Mouse (Mus musculus) forebrain, embryonic 10.5 days (tissue): Measurements from ENCODE around the gene Olfr429. TPM values are rescaled to one million over a fixed set of nuclear protein-coding genes. Genes with fewer than 3 reads are reported as not detected.

Experiments used
- DNase-seq: peaks from one replicate; pipeline ENCODE4 v3.0.0-alpha.2; 2017; ENCODE audit warnings: low spot score; ENCODE audit errors: extremely low spot score
- H3K27ac ChIP-seq: fragments of 300-500 bp; sonication (generic); 2 replicates; pipeline ENCODE4 v1.5.1; 2016; ENCODE audit warnings: mild to moderate bottlenecking
- H3K27me3 ChIP-seq: fragments of 300-500 bp; sonication (generic); 2 replicates; pipeline ENCODE4 v1.6.1; 2016; ENCODE audit warnings: mild to moderate bottlenecking; ENCODE audit not compliant: poor library complexity, severe bottlenecking
- H3K36me3 ChIP-seq: fragments of 300-500 bp; sonication (generic); replicated peaks from 2 replicates; pipeline ENCODE4 v1.6.1; 2016; ENCODE audit warnings: mild to moderate bottlenecking, moderate library complexity
- H3K4me1 ChIP-seq: fragments of 300-500 bp; sonication (generic); 2 replicates; pipeline ENCODE4 v1.6.1; 2016
- H3K4me3 ChIP-seq: fragments of 300-500 bp; sonication (generic); 2 replicates; pipeline ENCODE4 v1.5.1; 2016; ENCODE audit warnings: mild to moderate bottlenecking, moderate library complexity
- H3K9me3 ChIP-seq: fragments of 300-500 bp; sonication (generic); 2 replicates; pipeline ENCODE4 v1.6.1; 2016; ENCODE audit warnings: mild to moderate bottlenecking, moderate library complexity
- WGBS: fragments of 180-500 bp; shearing (Covaris S2); methylation state at CpG from one replicate; pipeline ENCODE4 v1.1.7; 2016; 5-methylcytosine and 5-hydroxymethylcytosine counted together
- polyA plus RNA-seq: library from polyadenylated mRNA; unstranded; fragments of >200 nt; fragmentation: Nextera tagmentation; extraction: Ambion mirVana; gene quantifications from 2 replicates; pipeline ENCODE4 v1.2.1, GENCODE M21; 2016

Gene Olfr429
- polyA plus RNA-seq, 1 experiment from 2014 or later = not detected

DNA sequence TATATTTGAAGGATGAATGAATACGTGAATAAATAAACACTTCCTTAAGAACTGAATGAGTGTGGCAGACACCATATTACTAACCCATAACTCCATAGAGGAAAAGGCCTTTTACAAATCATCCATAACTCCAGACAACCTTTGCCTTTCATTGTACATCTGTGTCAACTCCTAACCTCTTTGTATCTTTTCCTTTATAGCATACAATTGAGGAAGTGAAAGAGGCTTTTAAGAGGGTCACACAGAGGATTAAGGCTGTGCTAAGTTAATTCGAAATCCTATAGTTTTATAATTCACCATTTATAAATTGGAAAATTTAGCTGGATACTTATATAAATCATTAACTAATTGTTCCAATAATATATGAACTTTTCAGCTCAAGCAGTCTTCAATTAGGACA is 28.9 kb upstream of the Olfr429 start:
- Histone ChIP-seq H3K9me3 (no peaks in the 10 kb centered on the region), H3K27ac (no peak overlapping the region), H3K4me1 (no peaks in the 10 kb centered on the region), H3K36me3 (no peaks in the 10 kb centered on the region), H3K27me3 (no peaks in the 10 kb centered on the region), H3K4me3 (no peak overlapping the region)
- DNase-seq = no peak
- WGBS = 82% methylated on average over 2 of the region's 2 CpGs

DNA sequence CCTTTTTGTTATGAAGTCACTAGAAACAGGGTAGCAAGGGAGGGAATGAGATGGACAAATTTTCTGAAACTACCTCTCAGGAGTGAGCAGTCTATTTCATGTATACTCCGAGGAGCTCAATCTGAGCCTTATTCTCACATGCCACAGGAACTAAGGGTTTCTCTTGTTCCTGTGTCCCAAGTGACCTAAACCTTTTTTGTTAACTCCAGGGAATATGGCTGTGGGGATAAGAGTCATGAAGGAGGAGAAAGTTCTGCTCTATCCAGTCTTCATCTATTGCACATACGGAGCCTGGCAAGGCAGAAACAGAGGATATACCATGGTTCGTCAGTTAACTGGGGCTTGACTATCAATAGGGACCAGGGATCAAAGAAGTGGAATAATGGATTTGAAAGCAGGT is 17.8 kb upstream of the Olfr429 start, which contains the start of gene Olfr430:
Olfr430 (plus strand) TSS at position 301 of the 400 bp plus-strand sequence.
- no peak for DNase-seq
- H3K27me3 ChIP-seq = no peaks in the 10 kb centered on the region
- no peak within 1 kb of the TSS for H3K27ac ChIP-seq
- H3K36me3 ChIP-seq = no peaks in the 10 kb centered on the region
- H3K4me3 ChIP-seq = no peak within 1 kb of the TSS
- H3K4me1 ChIP-seq = no peaks in the 10 kb centered on the region
- whole genome bisulfite sequencing = 86% methylated on average over 3 of the region's 3 CpGs
- H3K9me3 ChIP-seq = no peaks in the 10 kb centered on the region

DNA sequence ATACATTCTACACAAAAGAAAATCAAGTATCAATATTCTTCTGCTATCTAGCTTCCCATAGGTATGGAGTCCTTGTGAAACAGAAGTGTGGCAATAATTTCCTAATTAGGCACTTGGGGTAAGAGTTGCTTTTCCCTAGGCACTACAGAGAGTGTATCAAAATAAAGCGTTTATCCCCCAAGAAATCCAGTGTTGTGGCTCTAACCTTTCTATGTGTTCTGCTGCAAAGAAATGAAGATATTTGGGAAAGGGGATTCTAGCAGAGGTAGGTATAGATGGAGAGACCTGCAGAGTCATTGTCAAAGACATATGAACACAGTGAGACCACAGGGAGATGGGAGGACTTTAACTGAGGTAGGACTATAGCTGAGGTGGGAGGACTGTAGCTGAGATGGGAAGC is 12.5 kb downstream of the Olfr429 start, which contains the start of gene Olfr427:
Olfr427 (plus strand) TSS at position 301 of the 400 bp plus-strand sequence.
- no peak for DNase-seq
- H3K27me3 ChIP-seq = no peaks in the 10 kb centered on the region
- H3K27ac ChIP-seq = no peak within 1 kb of the TSS
- H3K4me1 ChIP-seq = no peaks in the 10 kb centered on the region
- no peak within 1 kb of the TSS for H3K4me3 ChIP-seq
- no peaks in the 10 kb centered on the region for H3K9me3 ChIP-seq
- 91% methylated on average over 1 of the region's 1 CpGs for WGBS
- no peaks in the 10 kb centered on the region for H3K36me3 ChIP-seq

DNA sequence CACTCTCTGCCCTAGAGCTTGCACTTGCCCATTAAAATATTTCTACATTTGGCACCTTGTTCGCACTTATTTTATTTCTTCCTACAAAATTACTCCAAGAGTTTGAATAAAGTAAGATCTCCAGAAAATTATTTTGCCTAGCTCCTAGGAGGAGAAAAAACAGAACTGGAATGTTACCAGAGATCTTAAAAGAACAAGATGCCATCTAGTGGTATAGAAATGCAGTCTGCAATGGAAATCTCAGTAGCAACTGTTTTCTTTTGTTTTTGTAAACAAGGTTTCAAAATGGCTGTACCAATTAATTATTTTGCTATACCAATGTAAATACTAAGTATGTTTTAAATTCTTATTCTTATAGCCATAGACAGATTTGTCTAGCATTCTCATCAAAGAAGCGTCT is 19.6 kb downstream of the Olfr429 start:
- H3K27ac ChIP-seq = no peak overlapping the region
- no peaks in the 10 kb centered on the region for H3K36me3 ChIP-seq
- no peak overlapping the region for H3K4me3 ChIP-seq
- H3K27me3 ChIP-seq = no peaks in the 10 kb centered on the region
- 55% methylated on average over 2 of the region's 2 CpGs for WGBS
- no peaks in the 10 kb centered on the region for H3K4me1 ChIP-seq
- no peak for DNase-seq
- H3K9me3 ChIP-seq = no peaks in the 10 kb centered on the region

DNA sequence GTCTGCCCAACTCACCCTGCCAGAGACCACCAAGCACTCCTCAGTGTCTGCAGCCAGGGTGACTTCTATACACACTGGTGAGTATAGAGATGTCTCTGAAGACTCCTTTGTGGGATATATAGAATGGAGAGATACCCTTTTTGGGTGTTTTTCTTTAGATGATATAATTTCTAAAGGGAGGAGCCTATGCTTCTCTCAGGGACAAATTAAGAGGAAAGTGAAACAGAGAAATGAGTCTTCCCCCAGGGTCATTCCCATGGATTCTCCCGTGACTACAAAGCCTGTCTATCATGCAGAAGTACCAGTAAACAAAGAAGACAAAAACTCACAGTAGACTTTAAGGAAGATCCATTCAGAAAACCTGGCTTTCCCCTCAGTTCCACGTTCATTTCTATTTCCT is 36.9 kb downstream of the Olfr429 start, which contains the start of gene Olfr231:
Olfr231 (minus strand) TSS at position 101 of the 400 bp plus-strand sequence.
- no peaks in the 10 kb centered on the region for H3K27me3 ChIP-seq
- WGBS = 62% methylated on average over 2 of the region's 2 CpGs
- no peak for DNase-seq
- no peaks in the 10 kb centered on the region for H3K9me3 ChIP-seq
- no peak within 1 kb of the TSS for H3K4me3 ChIP-seq
- H3K4me1 ChIP-seq = no peaks in the 10 kb centered on the region
- H3K36me3 ChIP-seq = no peaks in the 10 kb centered on the region
- no peak within 1 kb of the TSS for H3K27ac ChIP-seq

DNA sequence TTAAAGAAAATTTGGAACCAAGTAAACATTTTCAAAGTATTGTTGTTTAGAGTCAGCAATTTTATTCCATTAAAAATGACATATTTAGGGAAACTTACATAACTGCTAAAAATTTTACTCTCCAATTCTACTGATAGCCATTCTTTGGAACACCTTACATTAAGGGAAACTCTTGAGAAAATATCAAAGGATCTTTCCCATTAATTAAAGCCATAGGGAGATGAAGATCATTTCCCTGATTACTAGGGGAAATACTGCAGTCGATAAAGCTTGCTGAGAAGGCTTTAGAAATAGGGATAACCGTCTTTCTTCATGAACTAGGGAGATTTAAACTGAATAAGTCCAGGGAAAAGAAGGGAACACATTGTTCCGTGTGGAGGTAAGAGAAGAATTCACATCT is 47.1 kb downstream of the Olfr429 start, which contains the start of gene Olfr424:
Olfr424 (plus strand) TSS at position 301 of the 400 bp plus-strand sequence.
- Histone ChIP-seq H3K27ac (no peak within 1 kb of the TSS), H3K27me3 (no peaks in the 10 kb centered on the region), H3K36me3 (no peaks in the 10 kb centered on the region), H3K9me3 (no peaks in the 10 kb centered on the region), H3K4me1 (no peaks in the 10 kb centered on the region), H3K4me3 (no peak within 1 kb of the TSS)
- WGBS = 72% methylated on average over 3 of the region's 3 CpGs
- no peak for DNase-seq

DNA sequence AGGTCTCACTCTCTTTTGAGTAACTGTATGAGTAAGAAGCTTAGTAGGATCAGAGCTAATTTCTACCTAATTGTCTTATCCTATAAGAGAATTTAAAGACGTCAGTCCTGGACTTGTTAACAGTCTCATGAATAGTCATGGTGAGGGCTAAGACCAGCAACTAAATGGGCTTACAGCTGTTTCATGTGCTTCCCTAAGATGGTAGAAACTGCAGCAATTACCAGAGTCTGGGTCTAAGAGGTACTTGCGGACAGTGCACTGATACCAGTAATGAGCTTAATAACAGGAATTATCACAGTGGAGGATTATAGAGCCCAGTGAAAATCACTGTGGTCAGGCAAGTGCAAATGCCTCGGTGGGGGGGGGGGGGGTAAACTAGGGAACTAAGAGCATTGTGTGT is 47.9 kb downstream of the Olfr429 start:
- H3K4me1 ChIP-seq = no peaks in the 10 kb centered on the region
- WGBS = 53% methylated on average over 3 of the region's 3 CpGs

More for the DNA sequence above, 47.9 kb downstream of the Olfr429 start:
- Histone ChIP-seq H3K27me3 (no peaks in the 10 kb centered on the region), H3K9me3 (no peaks in the 10 kb centered on the region), H3K27ac (no peak overlapping the region), H3K4me3 (no peak overlapping the region), H3K36me3 (no peaks in the 10 kb centered on the region)
- no peak for DNase-seq

Other genes starting within 250 kb of the Olfr429 start
- gene Ifi211, start 171.3 kb upstream of the Olfr429 start, polyA plus RNA-seq = 0.26 TPM in 2 replicates
- gene Mndal, start 141.8 kb upstream of the Olfr429 start, polyA plus RNA-seq = 0.12 TPM in 1 of 2 replicates, not detected in the other
- 0.05 TPM in 1 of 2 replicates, not detected in the other for gene Ifi203, start 141.7 kb upstream of the Olfr429 start, polyA plus RNA-seq
- not detected in 2 replicates for gene Ifi202b, start 101.6 kb upstream of the Olfr429 start, polyA plus RNA-seq
- gene Ifi205, start 52.5 kb upstream of the Olfr429 start, polyA plus RNA-seq = not detected in 2 replicates
- not detected in 2 replicates for gene Olfr433, start 43.6 kb upstream of the Olfr429 start, polyA plus RNA-seq
- gene Olfr432, start 35.1 kb upstream of the Olfr429 start, polyA plus RNA-seq = not detected in 2 replicates
- gene Olfr430, start 17.7 kb upstream of the Olfr429 start, polyA plus RNA-seq = not detected in 2 replicates
- gene Olfr427, start 12.6 kb downstream of the Olfr429 start, polyA plus RNA-seq = not detected in 2 replicates
- not detected in 2 replicates for gene Olfr231, start 36.8 kb downstream of the Olfr429 start, polyA plus RNA-seq
- gene Olfr424, start 47.2 kb downstream of the Olfr429 start, polyA plus RNA-seq = not detected in 2 replicates
- not detected in 2 replicates for gene Olfr420, start 71.3 kb downstream of the Olfr429 start, polyA plus RNA-seq
- 1.8 and 2.7 TPM in 2 replicates for gene Spta1, start 88.4 kb downstream of the Olfr429 start, polyA plus RNA-seq
- gene Olfr419, start 167.7 kb downstream of the Olfr429 start, polyA plus RNA-seq = not detected in 2 replicates
- gene Mptx1, start 246.2 kb downstream of the Olfr429 start, polyA plus RNA-seq = not detected in 2 replicates